8 mouse cellular contexts compared by ENCODE assay signal in the genomic region with DNA sequence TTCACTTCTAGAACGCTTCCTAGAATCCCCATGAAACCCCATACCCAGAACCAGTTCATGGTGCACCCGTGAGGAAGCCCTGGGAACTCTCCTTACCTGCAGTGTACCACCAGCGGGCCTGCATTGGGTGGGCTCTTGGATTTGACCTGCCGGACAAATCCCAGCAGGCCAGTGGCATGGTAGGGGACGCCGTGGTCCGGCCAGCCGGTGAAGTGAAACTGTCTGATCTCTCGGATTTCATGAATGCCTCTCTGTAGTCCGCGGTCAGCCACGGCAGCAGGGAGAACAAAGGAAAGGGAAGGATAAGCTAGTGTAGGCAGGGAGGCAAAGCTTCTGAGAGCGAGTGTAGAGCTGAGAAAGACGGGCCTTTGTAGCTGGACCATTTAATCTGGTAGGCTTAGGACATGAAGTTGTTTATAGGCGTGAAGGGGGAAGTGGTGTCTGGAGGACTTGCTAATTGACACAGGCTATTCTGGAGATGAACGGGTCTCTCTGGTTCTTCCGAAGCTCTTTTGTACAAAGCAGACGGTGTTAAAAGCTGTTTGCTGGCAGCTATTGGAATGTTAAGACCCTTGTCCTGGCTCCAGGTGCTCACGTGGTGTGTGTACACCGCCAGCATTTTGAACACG.
A peak's percentile ranks its signal among the peaks of the same experiment; 100 is the strongest.
DNase-seq lines count a peak whose midpoint lies in the region; ATAC-seq and TF ChIP-seq lines count a peak whose summit lies in the region.

No protein-coding gene starts in this region.

- DNase-seq in heart, adult 8-10 months (ENCODE audit: low spot score): no peak
- peak; percentile 50 for DNase-seq in embryonic facial prominence, embryonic 11.5 days (ENCODE audit: low spot score)
- peak; percentile 45 for DNase-seq in midbrain, postnatal 0 days (ENCODE audit: low spot score)
- DNase-seq in adrenal gland, adult 18-20 months (ENCODE audit: low spot score in 2 of 2): no peak
- no peak for DNase-seq in layer of hippocampus, postnatal 36 days
- DNase-seq in cerebellum, adult 11-12 months: no peak

- H3K4me2 ChIP-seq in heart, embryonic 16.5 days (ENCODE audit: low read depth, low read length): peak overlapping the region; percentile 29; the same call in 1 of the 2 replicates
- H3K4me2 ChIP-seq in embryonic facial prominence, embryonic 11.5 days (ENCODE audit: low read depth, low read length): peak overlapping the region; percentile 7; the same call in 1 of the 2 replicates
- peak overlapping the region; percentile 7; the same call in 1 of the 2 replicates for H3K4me2 ChIP-seq in hindbrain, embryonic 15.5 days
- peak overlapping the region; percentile 18; the same call in 1 of the 2 replicates for H3K4me2 ChIP-seq in midbrain, postnatal 0 days (ENCODE audit: low read depth, low read length, poor library complexity, severe bottlenecking)

- no peaks in the 10 kb centered on the region for H3K27me3 ChIP-seq in heart, embryonic 16.5 days (ENCODE audit: control insufficient read depth, insufficient read depth, low read length)
- no peaks in the 10 kb centered on the region for H3K27me3 ChIP-seq in embryonic facial prominence, embryonic 11.5 days (ENCODE audit: control insufficient read depth, insufficient read depth, low read length)
- H3K27me3 ChIP-seq in hindbrain, embryonic 15.5 days: no peaks in the 10 kb centered on the region
- H3K27me3 ChIP-seq in midbrain, postnatal 0 days (ENCODE audit: insufficient read depth, low read length): no peaks in the 10 kb centered on the region

- no peak overlapping the region; the same call in 1 of the 2 replicates for H3K27ac ChIP-seq in heart, embryonic 16.5 days (ENCODE audit: low read length)
- H3K27ac ChIP-seq in embryonic facial prominence, embryonic 11.5 days (replicated peaks; ENCODE audit: low read depth, low read length): no peak overlapping the region
- H3K27ac ChIP-seq in hindbrain, embryonic 15.5 days (replicated peaks): 0 out of 2 replicates have a peak overlapping the region, but pooled peaks have one; percentile 17
- H3K27ac ChIP-seq in midbrain, postnatal 0 days (ENCODE audit: low read depth, low read length): no peak overlapping the region

- WGBS in heart, embryonic 16.5 days: 57% methylated on average over 21 of the region's 21 CpGs
- 29% methylated on average over 21 of the region's 21 CpGs for WGBS in embryonic facial prominence, embryonic 11.5 days
- 33% methylated on average over 21 of the region's 21 CpGs for WGBS in hindbrain, embryonic 15.5 days
- WGBS in midbrain, postnatal 0 days: 25% methylated on average over 21 of the region's 21 CpGs

- H3K36me3 ChIP-seq in heart, embryonic 16.5 days (ENCODE audit: control insufficient read depth, insufficient read depth): no peaks in the 10 kb centered on the region
- H3K36me3 ChIP-seq in embryonic facial prominence, embryonic 11.5 days (replicated peaks; ENCODE audit: control insufficient read depth, insufficient read depth, low read depth, low read length): no peaks in the 10 kb centered on the region
- H3K36me3 ChIP-seq in hindbrain, embryonic 15.5 days: 0 out of 2 replicates have a peak, but pooled peaks cover 4% of the 10 kb centered on the region
- H3K36me3 ChIP-seq in midbrain, postnatal 0 days (ENCODE audit: insufficient read depth, low read length): 0 out of 2 replicates have a peak, but pooled peaks cover 3% of the 10 kb centered on the region

- TF ChIP-seq CTCF in midbrain, postnatal 0 days (IDR thresholded peaks at IDR 0.05): no peak

- H3K4me1 ChIP-seq in heart, embryonic 16.5 days (ENCODE audit: control insufficient read depth, insufficient read depth, low read length): peaks cover 12% of the 10 kb centered on the region
- H3K4me1 ChIP-seq in embryonic facial prominence, embryonic 11.5 days (ENCODE audit: control insufficient read depth, insufficient read depth, low read length): no peaks in the 10 kb centered on the region; the same call in 1 of the 2 replicates
- peaks cover 18% of the 10 kb centered on the region for H3K4me1 ChIP-seq in hindbrain, embryonic 15.5 days (replicated peaks)
- peaks cover 10% of the 10 kb centered on the region; the same call in 1 of the 2 replicates for H3K4me1 ChIP-seq in midbrain, postnatal 0 days (ENCODE audit: insufficient read depth, low read length)

- ATAC-seq in heart, embryonic 16.5 days (replicated peaks; ENCODE audit: extremely low read depth, insufficient read depth, low FRiP score): no peak
- no peak for ATAC-seq in embryonic facial prominence, embryonic 11.5 days (replicated peaks; ENCODE audit: insufficient number of reproducible peaks, low FRiP score, low TSS enrichment, low read depth)
- ATAC-seq in hindbrain, embryonic 15.5 days (ENCODE audit: low FRiP score, low read depth): peak; percentile 48; the same call in 1 of the 2 replicates
- peak; percentile 58; the same call in 1 of the 2 replicates for ATAC-seq in midbrain, postnatal 0 days (ENCODE audit: low FRiP score)

- H3K9ac ChIP-seq in heart, embryonic 16.5 days (ENCODE audit: low read length): no peak overlapping the region
- peak overlapping the region; percentile 32 for H3K9ac ChIP-seq in embryonic facial prominence, embryonic 11.5 days (replicated peaks; ENCODE audit: low read length)
- no peak overlapping the region for H3K9ac ChIP-seq in hindbrain, embryonic 15.5 days
- no peak overlapping the region for H3K9ac ChIP-seq in midbrain, postnatal 0 days (replicated peaks; ENCODE audit: low read length, poor library complexity, severe bottlenecking)

- no peak overlapping the region for H3K4me3 ChIP-seq in heart, embryonic 16.5 days (ENCODE audit: low read length)
- no peak overlapping the region for H3K4me3 ChIP-seq in embryonic facial prominence, embryonic 11.5 days (ENCODE audit: low read depth, low read length)
- no peak overlapping the region for H3K4me3 ChIP-seq in hindbrain, embryonic 15.5 days
- H3K4me3 ChIP-seq in midbrain, postnatal 0 days (ENCODE audit: low read depth, low read length): no peak overlapping the region

- H3K9me3 ChIP-seq in heart, embryonic 16.5 days (replicated peaks; ENCODE audit: control insufficient read depth, low read length): no peaks in the 10 kb centered on the region
- no peaks in the 10 kb centered on the region for H3K9me3 ChIP-seq in embryonic facial prominence, embryonic 11.5 days (replicated peaks; ENCODE audit: control insufficient read depth, low read length)
- H3K9me3 ChIP-seq in hindbrain, embryonic 15.5 days: no peaks in the 10 kb centered on the region
- no peaks in the 10 kb centered on the region for H3K9me3 ChIP-seq in midbrain, postnatal 0 days (ENCODE audit: low read length)

Comparison
In these comparisons a context has a peak if more than half of its experiments do, and no peak if none do; other contexts are left out.
1. ATAC-seq: peak in hindbrain, embryonic 15.5 days (single experiment) and midbrain, postnatal 0 days (single experiment); none in heart, embryonic 16.5 days (single experiment) and embryonic facial prominence, embryonic 11.5 days (single experiment).
2. DNase-seq: peak in embryonic facial prominence, embryonic 11.5 days (single experiment) and midbrain, postnatal 0 days (single experiment); none in heart, adult 8-10 months (single experiment), adrenal gland, adult 18-20 months (0 of 2), layer of hippocampus, postnatal 36 days (0 of 2) and cerebellum, adult 11-12 months (single experiment).
3. Peak in every context shown above with its lines, with median percentiles within 50 percentile points of each other: H3K4me2 ChIP-seq.